Mouse (Mus musculus): ENCODE data around the gene Slc6a1. TPM values are rescaled to one million over a fixed set of nuclear protein-coding genes. Genes with fewer than 3 reads are reported as not detected.

The Slc6a1 gene
- polyA plus RNA-seq, 1 experiment = 0.16 TPM

DNA sequence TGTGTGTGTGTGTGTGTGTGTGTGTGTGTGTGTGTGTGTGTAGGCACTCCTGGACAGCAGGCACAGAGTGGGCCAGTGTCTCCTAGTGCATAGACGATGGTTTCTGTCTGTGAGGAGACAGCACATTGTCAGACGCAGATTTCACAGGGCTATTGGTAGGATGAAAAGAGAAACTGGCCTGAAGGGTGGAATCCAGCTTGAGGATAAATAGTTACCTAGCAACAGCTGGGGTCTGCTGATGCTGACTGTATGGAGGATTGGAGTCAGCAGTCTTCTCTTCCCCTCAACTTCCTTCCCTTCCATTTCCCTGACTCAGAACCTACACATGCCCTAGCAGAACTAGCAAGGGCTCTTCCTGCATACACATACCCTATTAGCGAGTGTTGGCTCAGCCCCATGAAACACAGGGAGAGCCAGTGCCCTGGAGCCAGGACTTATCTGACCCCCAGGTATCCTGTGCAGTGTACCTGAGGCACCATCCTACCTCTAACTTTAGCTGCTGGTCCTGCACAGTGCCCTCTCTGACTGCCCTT, 23.7 kb upstream of the Slc6a1 start:
- Histone ChIP-seq H3K27ac (ENCODE audit: insufficient read depth, low read depth, low read length) (no peak overlapping the region), H3K4me1 (ENCODE audit: control insufficient read depth, insufficient read depth, insufficient read length, low read length) (no peaks in the 10 kb centered on the region), H3K4me3 (ENCODE audit: low read depth, low read length) (no peak overlapping the region), H3K36me3 (ENCODE audit: control insufficient read depth, insufficient read depth, low read length) (no peaks in the 10 kb centered on the region), H3K27me3 (ENCODE audit: control insufficient read depth, insufficient read depth, low read length) (no peaks in the 10 kb centered on the region)
- 67% methylated on average over 3 of the region's 3 CpGs for WGBS
- TF ChIP-seq POLR2A (IDR thresholded peaks at IDR 0.05; ENCODE audit: low read depth, low read length) (no peak), CTCF (IDR thresholded peaks at IDR 0.05; ENCODE audit: extremely low read depth, insufficient read length, insufficient replicate concordance, low read depth, low read length) (no peak)

DNA sequence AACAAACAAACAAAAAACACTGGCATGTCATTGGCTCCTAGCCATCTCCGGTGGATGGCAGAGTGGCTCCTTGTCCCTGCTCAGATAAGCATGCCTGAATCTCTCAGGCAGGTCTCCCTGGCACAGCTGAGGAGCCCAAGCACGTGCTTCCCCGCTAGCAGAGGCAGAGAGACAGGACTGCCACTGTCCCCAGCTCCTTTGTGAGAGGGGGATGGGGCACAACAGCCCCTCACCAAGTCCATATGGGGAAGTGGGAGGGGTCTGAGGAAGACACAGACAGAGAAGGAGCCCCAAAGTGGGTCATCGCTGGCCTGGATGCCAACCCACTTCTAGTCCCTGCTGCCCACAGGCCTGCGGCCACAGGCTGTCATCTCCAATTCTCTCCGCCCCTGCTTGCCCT, 20.8 kb upstream of the Slc6a1 start:
- Histone ChIP-seq H3K4me3 (ENCODE audit: low read depth, low read length) (no peak overlapping the region), H3K36me3 (ENCODE audit: control insufficient read depth, insufficient read depth, low read length) (no peaks in the 10 kb centered on the region), H3K27me3 (ENCODE audit: control insufficient read depth, insufficient read depth, low read length) (no peaks in the 10 kb centered on the region), H3K4me1 (ENCODE audit: control insufficient read depth, insufficient read depth, insufficient read length, low read length) (peaks cover 3% of the 10 kb centered on the region; the same call in 1 of the 2 replicates), H3K27ac (ENCODE audit: insufficient read depth, low read depth, low read length) (no peak overlapping the region)
- 62% methylated on average over 6 of the region's 6 CpGs for WGBS
- TF ChIP-seq POLR2A (IDR thresholded peaks at IDR 0.05; ENCODE audit: low read depth, low read length) (no peak), CTCF (IDR thresholded peaks at IDR 0.05; ENCODE audit: extremely low read depth, insufficient read length, insufficient replicate concordance, low read depth, low read length) (no peak)

DNA sequence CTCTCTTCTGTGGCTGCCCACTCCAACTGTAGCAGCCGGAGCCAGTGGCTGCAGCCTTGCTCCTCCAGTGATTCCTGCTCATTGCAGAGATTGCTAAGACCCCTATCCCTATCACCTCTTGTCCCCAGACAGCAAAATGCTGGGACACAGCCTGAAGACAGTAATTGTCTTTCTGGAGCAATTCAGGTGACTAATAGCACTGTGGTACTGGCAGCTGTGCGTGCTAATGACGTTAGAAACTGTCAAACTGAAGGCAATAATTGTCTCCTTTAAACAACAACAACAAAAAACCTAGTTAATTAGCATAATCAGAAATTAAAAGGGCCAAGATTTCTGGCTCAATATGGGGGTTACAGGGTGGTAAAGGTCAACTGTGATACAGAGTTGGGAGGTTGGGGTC, 18.4 kb upstream of the Slc6a1 start:
- no peak for TF ChIP-seq CTCF (IDR thresholded peaks at IDR 0.05; ENCODE audit: extremely low read depth, insufficient read length, insufficient replicate concordance, low read depth, low read length)
- Histone ChIP-seq H3K4me1 (ENCODE audit: control insufficient read depth, insufficient read depth, insufficient read length, low read length) (peaks cover 3% of the 10 kb centered on the region; the same call in 1 of the 2 replicates), H3K27me3 (ENCODE audit: control insufficient read depth, insufficient read depth, low read length) (no peaks in the 10 kb centered on the region), H3K4me3 (ENCODE audit: low read depth, low read length) (no peak overlapping the region), H3K36me3 (ENCODE audit: control insufficient read depth, insufficient read depth, low read length) (no peaks in the 10 kb centered on the region), H3K27ac (ENCODE audit: insufficient read depth, low read depth, low read length) (no peak overlapping the region)
- 30% methylated on average over 3 of the region's 3 CpGs for WGBS

DNA sequence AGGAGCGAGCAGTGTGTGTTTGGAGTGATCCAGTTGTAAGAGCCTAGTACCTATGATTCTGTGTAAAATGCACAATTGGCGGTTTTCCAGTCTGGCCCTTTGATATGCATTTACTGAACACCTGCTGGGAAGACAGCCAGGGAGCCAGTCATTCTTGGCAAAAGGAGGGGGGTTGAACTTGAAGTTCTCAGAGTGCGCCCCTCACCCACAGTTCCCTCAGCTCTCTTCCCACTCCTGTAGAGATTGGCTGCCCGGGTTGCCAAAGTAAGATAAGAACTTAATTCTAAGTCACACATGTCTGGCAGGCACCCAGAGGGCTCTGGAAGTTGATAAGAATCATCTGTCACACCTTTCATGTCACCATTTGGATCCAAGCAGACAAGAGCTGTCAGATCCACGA, 18.0 kb upstream of the Slc6a1 start:
- Histone ChIP-seq H3K4me1 (ENCODE audit: control insufficient read depth, insufficient read depth, insufficient read length, low read length) (peaks cover 3% of the 10 kb centered on the region; the same call in 1 of the 2 replicates), H3K4me3 (ENCODE audit: low read depth, low read length) (no peak overlapping the region), H3K27me3 (ENCODE audit: control insufficient read depth, insufficient read depth, low read length) (no peaks in the 10 kb centered on the region), H3K36me3 (ENCODE audit: control insufficient read depth, insufficient read depth, low read length) (no peaks in the 10 kb centered on the region), H3K27ac (ENCODE audit: insufficient read depth, low read depth, low read length) (no peak overlapping the region)
- TF ChIP-seq CTCF (IDR thresholded peaks at IDR 0.05; ENCODE audit: extremely low read depth, insufficient read length, insufficient replicate concordance, low read depth, low read length) = no peak
- TF ChIP-seq POLR2A (IDR thresholded peaks at IDR 0.05; ENCODE audit: low read depth, low read length) = no peak
- 21% methylated on average over 5 of the region's 5 CpGs for WGBS

DNA sequence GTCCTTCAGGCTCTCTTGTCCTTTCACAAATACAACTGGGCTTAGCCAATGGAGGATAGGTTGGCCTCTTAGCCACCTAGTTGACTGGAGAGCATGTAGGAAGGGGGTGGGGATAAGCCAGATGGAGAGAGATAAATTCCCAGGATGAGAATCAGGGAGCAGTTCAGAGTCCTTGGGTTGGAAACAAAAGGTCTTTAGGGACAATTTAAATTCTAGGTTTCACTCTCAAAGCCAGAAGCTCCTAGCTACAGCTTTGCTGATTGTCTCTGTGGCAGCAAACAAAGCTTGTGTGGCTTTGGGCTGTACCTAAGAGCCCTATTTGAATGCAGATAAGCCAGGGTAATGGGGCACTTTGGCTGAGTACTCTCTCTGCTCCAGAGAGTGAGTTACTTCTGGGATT, 16.2 kb upstream of the Slc6a1 start:
- TF ChIP-seq POLR2A (IDR thresholded peaks at IDR 0.05; ENCODE audit: low read depth, low read length) = no peak
- no peak for TF ChIP-seq CTCF (IDR thresholded peaks at IDR 0.05; ENCODE audit: extremely low read depth, insufficient read length, insufficient replicate concordance, low read depth, low read length)
- no peaks in the 10 kb centered on the region for H3K36me3 ChIP-seq (ENCODE audit: control insufficient read depth, insufficient read depth, low read length)
- no peak overlapping the region for H3K27ac ChIP-seq (ENCODE audit: insufficient read depth, low read depth, low read length)
- H3K27me3 ChIP-seq (ENCODE audit: control insufficient read depth, insufficient read depth, low read length) = no peaks in the 10 kb centered on the region
- H3K4me1 ChIP-seq (ENCODE audit: control insufficient read depth, insufficient read depth, insufficient read length, low read length) = peaks cover 3% of the 10 kb centered on the region; the same call in 1 of the 2 replicates
- no peak overlapping the region for H3K4me3 ChIP-seq (ENCODE audit: low read depth, low read length)

DNA sequence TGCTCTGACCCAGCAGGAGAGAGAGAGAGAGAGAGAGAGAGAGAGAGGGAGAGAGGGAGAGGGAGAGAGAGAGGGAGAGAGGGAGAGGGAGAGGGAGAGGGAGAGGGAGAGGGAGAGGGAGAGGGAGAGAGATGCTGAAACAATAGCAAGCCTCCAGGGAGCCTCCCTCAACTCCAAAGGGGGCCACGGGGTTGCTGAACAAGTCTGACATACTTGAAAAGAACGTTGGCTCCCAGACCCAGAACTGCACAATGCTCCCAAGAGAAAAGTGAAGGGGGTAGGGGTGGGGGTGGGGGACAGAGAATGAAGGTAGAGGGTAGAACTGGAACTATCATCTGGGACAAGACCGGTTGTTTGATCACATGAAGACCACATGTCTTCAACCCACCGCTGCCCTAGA, 14.5 kb upstream of the Slc6a1 start:
- Histone ChIP-seq H3K27me3 (ENCODE audit: control insufficient read depth, insufficient read depth, low read length) (no peaks in the 10 kb centered on the region), H3K27ac (ENCODE audit: insufficient read depth, low read depth, low read length) (no peak overlapping the region), H3K36me3 (ENCODE audit: control insufficient read depth, insufficient read depth, low read length) (no peaks in the 10 kb centered on the region), H3K4me1 (ENCODE audit: control insufficient read depth, insufficient read depth, insufficient read length, low read length) (peaks cover 3% of the 10 kb centered on the region; the same call in 1 of the 2 replicates), H3K4me3 (ENCODE audit: low read depth, low read length) (no peak overlapping the region)
- TF ChIP-seq POLR2A (IDR thresholded peaks at IDR 0.05; ENCODE audit: low read depth, low read length) = no peak
- TF ChIP-seq CTCF (IDR thresholded peaks at IDR 0.05; ENCODE audit: extremely low read depth, insufficient read length, insufficient replicate concordance, low read depth, low read length) = no peak
- WGBS = 48% methylated on average over 4 of the region's 4 CpGs

DNA sequence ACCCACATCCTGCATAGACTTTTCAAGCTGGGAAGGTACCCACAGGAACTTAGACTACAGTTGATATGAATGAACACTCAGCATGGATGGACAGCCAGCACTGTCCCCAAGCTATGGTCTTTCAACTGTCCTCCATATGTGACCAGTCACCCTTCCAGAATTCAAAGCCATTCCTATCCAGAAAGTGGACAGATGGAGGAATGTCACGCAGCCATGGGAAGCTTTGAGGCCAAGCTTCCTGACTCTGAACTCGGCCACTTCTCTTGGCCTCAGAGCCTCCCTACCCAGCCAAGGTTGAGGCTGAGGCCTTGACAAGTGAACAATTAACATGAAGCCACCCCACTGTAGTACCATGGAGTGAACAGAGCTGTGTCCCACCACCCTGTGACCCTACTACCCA, 12.8 kb upstream of the Slc6a1 start:
- Histone ChIP-seq H3K27ac (ENCODE audit: insufficient read depth, low read depth, low read length) (no peak overlapping the region), H3K4me3 (ENCODE audit: low read depth, low read length) (no peak overlapping the region), H3K27me3 (ENCODE audit: control insufficient read depth, insufficient read depth, low read length) (no peaks in the 10 kb centered on the region), H3K36me3 (ENCODE audit: control insufficient read depth, insufficient read depth, low read length) (no peaks in the 10 kb centered on the region), H3K4me1 (ENCODE audit: control insufficient read depth, insufficient read depth, insufficient read length, low read length) (peaks cover 3% of the 10 kb centered on the region; the same call in 1 of the 2 replicates)
- WGBS = 75% methylated on average over 2 of the region's 2 CpGs
- no peak for TF ChIP-seq POLR2A (IDR thresholded peaks at IDR 0.05; ENCODE audit: low read depth, low read length)
- TF ChIP-seq CTCF (IDR thresholded peaks at IDR 0.05; ENCODE audit: extremely low read depth, insufficient read length, insufficient replicate concordance, low read depth, low read length) = no peak

All from small intestine, adult 2 months (tissue).